Mouse (Mus musculus) left cerebral cortex, postnatal 25 days (tissue): ENCODE results near the gene Exoc3l. TPM values are rescaled to one million over a fixed set of nuclear protein-coding genes. Genes with fewer than 3 reads are reported as not detected.
"Not testable (repeated sequence)": the region's sequence is repeated elsewhere in the genome, so short reads cannot be mapped to it uniquely, and the experiment has no call there.

ENCODE experiments used
- DNase-seq, 2 experiments: peaks; one replicate each; pipeline ENCODE4 v3.0.0; 2022; ENCODE audit warnings: low spot score in 2 of 2, mixed read lengths in 1 of 2
- intact Hi-C: fragments of 180-260 bp; cut with DNase I; formaldehyde crosslinking; loops from one replicate; pipeline ENCODE4 v1.15.1; 2025
- total RNA-seq, 2 experiments: library from RNA; stranded (reverse); gene quantifications; 2 replicates each; pipeline ENCODE4 v1.2.3; 2021

Exoc3l gene
- total RNA-seq, 2 experiments from 2014 or later: 1.4 to 1.8 TPM

DNA sequence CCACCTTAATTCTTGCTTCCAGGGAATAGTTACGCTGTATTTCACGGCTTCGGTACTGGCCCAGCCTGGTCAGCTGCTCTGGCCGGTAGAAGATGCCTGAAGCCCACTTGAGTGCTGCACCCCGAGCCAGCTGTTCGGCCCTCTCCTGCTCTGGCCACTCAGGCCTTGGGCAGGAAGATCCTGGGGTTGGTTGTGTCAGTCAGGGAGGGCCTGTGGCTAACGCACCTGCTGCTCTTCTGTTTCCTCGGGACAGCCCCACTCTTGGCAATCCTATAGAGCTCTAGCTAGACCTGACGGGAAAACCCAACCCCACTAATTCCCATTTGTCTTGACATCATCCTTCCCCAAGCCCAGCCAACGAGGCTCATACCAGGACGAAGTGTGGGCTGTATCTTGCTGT is 645 bp downstream of the Exoc3l start:
- intact Hi-C loops: no loop called here
- DNase-seq: no peak

DNA sequence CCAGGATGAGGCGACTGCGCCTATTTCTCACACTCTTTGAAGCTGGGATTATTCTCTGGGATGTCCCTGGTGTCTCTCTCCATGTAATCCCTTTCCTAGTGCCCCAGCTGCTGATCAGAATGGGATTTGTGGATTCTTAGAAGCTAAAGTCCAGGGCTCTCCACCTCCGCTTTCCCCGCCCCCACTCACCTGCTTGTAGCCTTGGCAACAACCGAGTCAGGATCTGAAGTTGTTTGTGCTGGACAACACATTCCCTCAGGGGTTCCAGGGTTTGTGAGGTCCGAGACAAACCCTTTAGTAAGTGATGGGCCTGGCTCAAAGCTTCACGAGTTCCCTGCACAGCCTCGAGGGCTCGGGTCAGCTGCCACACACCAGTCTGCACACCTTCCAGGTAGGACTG is 1.1 kb downstream of the Exoc3l start:
- intact Hi-C loops: no loop called here
- no peak for DNase-seq

DNA sequence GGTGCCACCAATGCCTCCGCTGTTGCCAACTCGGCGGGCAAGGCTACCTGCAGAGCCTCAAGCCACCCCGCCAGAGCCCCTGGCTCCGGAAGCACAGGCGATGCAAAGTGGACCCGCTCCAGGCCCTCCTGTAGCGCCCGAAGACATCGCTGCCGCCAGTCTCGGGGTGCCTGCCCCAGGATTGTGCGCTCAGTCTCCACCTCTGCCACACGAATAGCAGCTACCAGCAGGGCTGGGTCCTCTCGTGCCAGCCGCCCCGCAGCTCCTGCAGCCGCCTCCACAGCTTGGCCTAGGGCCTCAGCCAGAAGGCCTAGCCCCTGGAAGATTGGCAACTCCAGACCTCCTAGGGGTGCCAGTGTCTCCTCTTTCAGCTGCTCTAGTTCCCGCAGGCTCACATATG is 2.5 kb downstream of the Exoc3l start:
- DNase-seq: no peak
- intact Hi-C loops: no loop called here

DNA sequence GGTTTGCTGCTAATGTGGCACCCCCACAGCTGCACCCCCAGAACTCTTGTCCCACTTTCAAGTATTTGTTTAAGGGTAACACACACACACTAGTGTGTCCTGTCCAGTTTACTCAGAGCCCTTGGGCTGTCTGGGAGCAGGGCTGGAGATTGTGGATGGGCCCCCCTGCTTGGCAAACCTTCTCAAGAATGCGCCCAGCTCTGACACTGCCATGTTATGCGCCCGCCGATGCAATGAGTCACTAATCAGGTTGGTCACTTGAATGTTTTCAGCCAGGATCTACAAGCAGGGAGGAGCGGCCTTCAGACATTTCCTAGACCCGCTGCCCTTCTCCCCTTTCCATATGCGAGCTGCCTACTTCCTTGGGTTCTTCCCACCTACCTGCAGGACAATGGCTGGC is 3.4 kb downstream of the Exoc3l start:
- intact Hi-C loops: no loop called here
- no peak for DNase-seq

DNA sequence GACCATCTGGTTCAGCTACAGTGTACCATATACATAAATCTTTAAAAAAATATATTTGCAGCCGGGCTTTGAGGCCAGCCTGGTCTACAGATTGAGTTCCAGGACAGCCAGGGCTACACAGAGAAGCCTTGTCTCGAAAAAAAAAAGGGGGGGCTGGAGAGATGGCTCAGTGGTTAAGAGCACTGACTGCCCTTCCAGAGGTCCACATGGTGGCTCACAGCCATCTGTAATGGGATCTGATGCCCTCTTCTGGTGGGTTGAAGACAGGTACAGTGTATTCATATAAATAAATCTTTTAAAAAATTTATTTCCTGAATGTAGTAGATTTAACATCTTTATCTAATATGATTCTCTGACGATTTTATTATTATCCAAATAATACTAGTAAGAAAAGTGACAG is 4.1 kb downstream of the Exoc3l start:
- DNase-seq: not testable (repeated sequence)
- intact Hi-C loops: loop anchor here (2.0 kb wide), 1 partner anchor 637 kb away; no protein-coding TSS in a partner anchor

GRCm38 (mm10) chr8:105291364-105291763 is 4.5 kb downstream of the Exoc3l start:
- intact Hi-C loops: loop anchor here (2.0 kb wide), 1 partner anchor 637 kb away; no protein-coding TSS in a partner anchor
- not testable (repeated sequence) for DNase-seq

DNA sequence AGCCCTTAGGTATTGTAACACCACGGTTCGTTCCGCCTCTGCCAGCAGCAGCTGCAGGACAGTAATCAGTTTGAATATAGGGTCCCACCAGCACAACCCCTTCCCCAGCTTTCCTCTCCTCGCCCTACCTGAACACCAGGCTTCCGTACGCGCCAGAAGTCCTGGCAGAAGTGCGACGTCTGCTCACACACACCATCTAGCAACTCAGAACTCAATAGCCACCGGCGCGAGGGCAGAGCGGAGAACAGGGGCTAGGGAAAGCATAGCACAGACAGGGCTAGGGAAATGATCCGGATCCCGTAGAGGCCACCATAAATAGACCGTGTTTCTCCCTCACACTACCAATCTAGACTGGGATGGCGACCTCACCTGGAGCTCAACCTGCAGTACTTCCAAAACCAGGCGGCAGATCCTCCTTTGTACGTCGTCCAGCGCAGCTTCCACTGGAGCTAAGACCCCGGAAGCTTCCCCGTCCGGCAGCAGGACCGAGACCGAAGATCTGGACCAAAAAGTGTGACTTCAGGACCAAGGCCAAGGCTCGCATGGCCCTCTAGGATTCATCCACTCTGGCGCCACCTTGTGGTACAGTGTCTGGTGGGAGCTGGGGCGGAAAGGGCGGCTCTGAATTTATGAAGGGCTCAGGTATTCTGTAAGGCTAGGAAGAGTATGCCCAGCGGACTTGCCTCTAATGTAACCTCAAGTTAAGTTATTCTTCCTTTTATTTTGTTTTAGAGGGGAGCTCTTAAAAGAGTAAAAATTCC is 5.2 kb downstream of the Exoc3l start:
- peak; percentile 69 to 77 for DNase-seq
- intact Hi-C loops: loop anchor here (2.0 kb wide), 1 partner anchor 636 kb away; no protein-coding TSS in a partner anchor

- peak; percentile 38 to 47 for DNase-seq
- intact Hi-C loops: loop anchor here (1.0 to 2.0 kb wide), 2 partner anchors 22 to 635 kb away; no protein-coding TSS in a partner anchor
Observed at GRCm38 (mm10) chr8:105289805-105290460, 6.0 kb downstream of the Exoc3l start, which contains the start of gene 4931428F04Rik. Gene 4931428F04Rik, minus strand, starts transcription at chr8:105289864.

DNA sequence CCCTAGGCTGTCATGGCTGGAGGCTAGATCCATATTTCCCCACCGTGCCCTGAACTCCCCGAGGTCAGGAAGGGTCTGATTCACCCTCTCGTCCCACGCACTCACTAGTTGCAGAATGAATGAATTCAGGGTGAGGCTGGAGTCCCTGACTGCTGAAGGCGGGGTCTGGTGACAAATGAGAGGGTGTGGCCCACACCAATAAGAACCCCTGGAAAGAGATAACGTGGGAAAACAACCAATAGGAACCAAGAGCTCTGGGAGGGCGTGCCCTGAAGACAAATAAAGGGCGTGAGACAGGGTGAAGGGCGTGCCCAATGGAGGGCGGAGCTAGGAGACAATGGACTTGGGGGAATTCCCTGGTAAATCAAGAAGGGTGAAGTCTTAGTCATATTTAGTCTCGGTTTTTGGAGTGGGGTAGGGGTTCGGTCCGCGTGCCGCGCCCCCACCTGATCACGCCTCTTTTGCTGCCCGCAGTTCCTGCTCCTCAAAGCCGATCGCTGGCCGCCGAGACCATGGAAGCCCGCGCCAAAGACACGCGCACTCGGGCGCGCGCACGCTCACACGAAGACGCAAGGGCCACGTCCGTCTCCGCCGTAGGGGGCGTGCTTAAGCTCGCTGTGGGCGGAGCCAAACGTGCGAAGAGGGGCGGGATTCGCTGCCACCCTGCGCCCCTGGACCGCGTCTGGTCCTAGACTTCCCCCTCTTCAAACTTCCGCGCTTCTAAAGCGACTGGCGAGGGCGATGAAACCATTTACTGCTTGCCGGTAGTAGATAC is 6.8 kb downstream of the Exoc3l start:
- intact Hi-C loops: loop anchor here (1.0 kb wide), 1 partner anchor 21 kb away; no protein-coding TSS in a partner anchor

GRCm38 (mm10) chr8:105288231-105288630 is 7.7 kb downstream of the Exoc3l start:
- DNase-seq: no peak
- intact Hi-C loops: no loop called here

More for the DNA sequence above, 6.8 kb downstream of the Exoc3l start:
- DNase-seq: peak; percentile 96 to 97

- no peak for DNase-seq
- intact Hi-C loops: no loop called here
Observed at GRCm38 (mm10) chr8:105286907-105287306, 9.0 kb downstream of the Exoc3l start.

DNA sequence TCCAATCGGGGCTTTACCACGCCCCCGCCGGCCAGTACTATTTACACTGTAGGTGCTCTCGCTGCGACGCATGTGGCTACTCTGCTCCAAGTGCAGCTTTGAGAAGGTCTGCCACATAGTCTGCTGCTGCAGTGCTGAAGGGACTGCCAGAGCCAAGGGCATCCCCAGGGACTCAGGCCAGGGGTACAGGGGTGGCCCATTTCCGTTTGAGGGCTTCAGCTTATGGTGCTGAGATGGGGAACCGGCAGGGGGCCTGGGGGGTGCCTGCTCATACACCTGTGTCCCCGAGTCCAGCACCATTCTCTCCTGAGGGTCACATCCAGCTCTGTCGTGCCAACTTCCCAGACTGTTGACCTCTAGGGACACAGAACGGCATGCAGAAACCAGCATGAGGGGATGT is 10.4 kb downstream of the Exoc3l start:
- no peak for DNase-seq
- intact Hi-C loops: no loop called here

GRCm38 (mm10) chr8:105283074-105283473 is 12.8 kb downstream of the Exoc3l start:
- intact Hi-C loops: no loop called here
- no peak for DNase-seq

- intact Hi-C loops: no loop called here
- DNase-seq: no peak
Observed at GRCm38 (mm10) chr8:105282239-105282638, 13.7 kb downstream of the Exoc3l start.

DNA sequence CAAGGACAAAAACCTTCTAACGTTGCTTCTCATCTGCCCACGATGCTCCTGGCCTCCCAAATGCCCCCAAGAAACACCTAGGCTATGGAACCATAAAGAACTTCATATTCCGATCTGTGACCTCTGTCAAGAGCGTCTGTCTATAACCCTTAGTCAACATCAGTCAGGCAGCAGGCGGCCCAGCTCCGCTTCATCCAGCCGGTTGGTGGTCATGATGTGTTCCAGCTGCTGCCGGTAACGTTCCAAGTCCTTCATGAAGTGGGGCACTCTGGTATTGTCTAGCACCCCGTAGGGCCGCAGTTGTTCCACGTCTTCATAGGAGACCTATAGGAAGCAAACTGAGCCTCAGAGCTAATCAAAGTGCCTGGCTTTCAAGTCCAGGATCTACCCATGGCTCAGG is 14.1 kb downstream of the Exoc3l start:
- DNase-seq: no peak
- intact Hi-C loops: no loop called here

GRCm38 (mm10) chr8:105280567-105280966 is 15.3 kb downstream of the Exoc3l start:
- DNase-seq: no peak
- intact Hi-C loops: no loop called here

DNA sequence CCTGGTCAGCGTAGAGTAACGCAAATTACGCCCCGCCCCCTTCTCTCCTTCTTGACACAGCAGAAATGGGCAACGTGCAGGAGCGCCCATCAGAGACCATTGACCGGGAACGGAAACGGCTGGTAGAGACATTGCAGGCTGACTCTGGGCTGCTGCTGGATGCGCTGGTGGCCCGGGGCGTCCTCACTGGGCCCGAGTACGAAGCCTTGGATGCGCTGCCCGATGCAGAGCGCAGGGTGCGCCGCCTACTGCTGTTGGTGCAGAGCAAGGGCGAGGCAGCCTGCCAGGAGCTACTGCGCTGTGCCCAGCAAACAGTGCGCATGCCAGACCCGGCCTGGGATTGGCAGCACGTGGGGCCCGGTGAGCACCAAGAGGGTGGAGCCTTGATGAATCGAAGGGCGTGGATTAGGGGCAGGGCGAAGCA is 17.0 kb downstream of the Exoc3l start:
- peak; percentile 84 to 90 for DNase-seq
- intact Hi-C loops: no loop called here

DNA sequence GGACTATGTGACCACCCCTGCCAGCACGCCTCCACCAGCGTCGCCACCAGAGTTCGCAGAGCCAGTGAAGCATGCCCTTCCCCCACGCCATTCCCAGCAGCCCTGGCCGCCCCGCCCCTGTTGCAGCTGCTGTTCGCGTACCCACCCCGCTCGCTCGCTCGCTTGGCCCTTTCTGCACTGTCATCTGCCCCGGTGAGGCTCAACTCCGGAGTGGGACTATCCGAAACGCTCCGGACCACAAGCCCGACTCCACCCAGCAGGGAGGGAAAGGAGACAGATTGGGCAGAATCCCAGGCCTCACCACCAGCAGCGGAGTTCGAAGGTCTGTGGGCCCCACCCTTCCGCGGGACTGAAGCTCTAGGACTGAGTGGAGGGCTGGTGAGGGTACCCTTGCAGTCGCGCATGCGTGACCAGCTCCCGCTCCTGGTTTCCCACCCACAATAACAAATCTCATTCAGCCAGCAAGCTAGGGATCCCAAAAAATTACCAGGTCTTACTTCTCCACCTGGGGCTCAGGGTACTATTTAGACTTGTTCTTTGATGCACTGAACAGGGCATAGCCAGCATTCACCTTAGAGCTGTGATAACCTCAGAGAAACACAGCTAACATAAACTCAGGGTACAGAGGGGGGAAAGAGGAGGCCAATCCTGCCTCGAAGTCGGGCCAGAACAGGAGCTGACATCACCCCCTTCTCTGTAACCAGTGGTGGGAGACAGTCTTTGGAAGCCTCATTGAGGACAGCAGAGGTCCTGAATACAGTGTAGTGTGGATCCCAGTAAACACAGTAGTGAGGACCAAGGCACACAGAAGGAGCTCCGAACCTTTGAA is 19.4 kb downstream of the Exoc3l start:
- intact Hi-C loops: no loop called here
- DNase-seq: peak in 1 of 2 experiments; percentile 48

DNA sequence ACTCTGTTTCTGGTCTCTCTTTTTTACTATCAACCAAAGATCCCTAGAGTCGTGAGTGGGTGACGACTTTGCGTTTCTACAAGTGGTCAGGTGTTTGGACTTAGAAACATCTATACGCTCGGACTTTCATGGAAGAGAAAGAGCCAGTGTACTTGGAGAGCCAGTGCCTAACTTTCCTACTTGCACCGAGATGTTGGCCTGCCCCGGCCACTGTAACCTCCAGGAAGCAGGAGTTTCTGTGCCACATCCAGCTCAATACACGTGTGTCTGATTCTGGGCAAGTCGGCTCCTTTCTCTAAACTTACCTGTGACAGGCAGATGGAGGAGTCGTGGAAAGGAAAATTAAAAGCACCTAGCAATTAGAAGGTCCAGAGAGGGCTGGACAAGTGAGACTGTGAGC is 20.1 kb downstream of the Exoc3l start, which contains the start of gene Nol3:
TSS of gene Nol3 (plus strand) at position 301 of the 400 bp plus-strand sequence.
- DNase-seq: no peak
- intact Hi-C loops: no loop called here
